Mouse (Mus musculus) CH12.LX (cell line): ENCODE data around the gene Mrpl22. TPM values are rescaled to one million over a fixed set of nuclear protein-coding genes. Genes with fewer than 3 reads are reported as not detected.

Experiments
- DNase-seq: peaks from one replicate; pipeline ENCODE4 v3.0.0-alpha.2; 2013; ENCODE audit errors: extremely low read depth
- H3K27ac ChIP-seq: 2 replicates; pipeline ENCODE4 v1.5.1; 2012; ENCODE audit warnings: low read depth, mild to moderate bottlenecking, control low read depth, moderate library complexity; ENCODE audit not compliant: insufficient read depth
- H3K27me3 ChIP-seq: replicated peaks from 2 replicates; pipeline ENCODE3; 2012; ENCODE audit warnings: inconsistent platforms
- H3K36me3 ChIP-seq, 2 experiments: replicated peaks in 1 of 2; 2 replicates each; pipeline versions ENCODE3 to v1.6.1; 2012; ENCODE audit warnings: inconsistent platforms in 1 of 2, low read length in 1 of 2, mild to moderate bottlenecking in 1 of 2, mixed read lengths in 1 of 2, moderate library complexity in 1 of 2; ENCODE audit not compliant: control insufficient read depth in 1 of 2, insufficient read depth in 1 of 2
- H3K4me1 ChIP-seq, 2 experiments: 2 replicates each; pipeline ENCODE4 v1.6.1; 2012; ENCODE audit warnings: inconsistent platforms in 1 of 2, moderate library complexity in 1 of 2; ENCODE audit not compliant: insufficient read depth in 2 of 2, control insufficient read depth in 1 of 2
- H3K4me2 ChIP-seq: 2 replicates; pipeline ENCODE4 v1.6.1; 2012; ENCODE audit warnings: low read depth, mild to moderate bottlenecking, control low read depth; ENCODE audit not compliant: poor library complexity, insufficient read depth, severe bottlenecking
- H3K4me3 ChIP-seq, 3 experiments: fragments of 150-350 bp in 1 of 3; sonication (generic) in 1 of 3; replicated peaks in 1 of 3; 2 replicates each; pipeline versions ENCODE3 to v1.5.1; 2011 to 2012; ENCODE audit warnings: low read depth in 2 of 3, low read length in 2 of 3, mild to moderate bottlenecking in 2 of 3, moderate library complexity in 2 of 3, control low read depth in 1 of 3, improper control_type of control experiment in 1 of 3, inconsistent platforms in 1 of 3, mixed read lengths in 1 of 3; ENCODE audit not compliant: poor library complexity in 1 of 3
- H3K79me2 ChIP-seq: replicated peaks from 2 replicates; pipeline ENCODE4 v1.6.1; 2012; ENCODE audit warnings: mild to moderate bottlenecking, moderate library complexity; ENCODE audit not compliant: control insufficient read depth, poor library complexity, insufficient read depth, severe bottlenecking; ENCODE audit errors: extremely low read depth
- H3K9ac ChIP-seq: 2 replicates; pipeline ENCODE4 v1.6.1; 2012; ENCODE audit warnings: low read depth, mild to moderate bottlenecking, control low read depth, moderate library complexity; ENCODE audit not compliant: insufficient read depth
- H3K9me3 ChIP-seq: replicated peaks from 2 replicates; pipeline ENCODE3; 2012; ENCODE audit warnings: low read length, inconsistent platforms, mixed read lengths
- CHD2 ChIP-seq: IDR thresholded peaks from 2 replicates; pipeline ENCODE4 v1.6.1; 2011; ENCODE audit warnings: low read length, improper control_type of control experiment
- HCFC1 ChIP-seq: IDR thresholded peaks from 2 replicates; pipeline ENCODE4 v1.6.1; 2012; ENCODE audit warnings: low read depth, mild to moderate bottlenecking, inconsistent platforms, low read length, improper control_type of control experiment
- MAZ ChIP-seq: IDR thresholded peaks from 2 replicates; pipeline ENCODE4 v1.6.1; 2012; ENCODE audit warnings: low read depth, mild to moderate bottlenecking, inconsistent platforms, low read length, improper control_type of control experiment, moderate library complexity
- NRF1 ChIP-seq: IDR thresholded peaks from 2 replicates; pipeline ENCODE4 v1.6.1; 2014; ENCODE audit warnings: low read depth, mild to moderate bottlenecking, inconsistent platforms, low read length, improper control_type of control experiment, moderate library complexity
- POLR2A ChIP-seq: IDR thresholded peaks from 2 replicates; pipeline ENCODE4 v1.6.1; 2011; ENCODE audit warnings: low read depth, mild to moderate bottlenecking, improper control_type of control experiment, low read length
- RCOR1 ChIP-seq: conservative IDR thresholded peaks from 2 replicates; pipeline ENCODE4 v1.6.1; 2012; ENCODE audit warnings: low read depth, mild to moderate bottlenecking, inconsistent platforms, low read length, improper control_type of control experiment
- TBP ChIP-seq: conservative IDR thresholded peaks from 2 replicates; pipeline ENCODE4 v1.6.1; 2011; ENCODE audit warnings: low read depth, low read length, improper control_type of control experiment
- USF2 ChIP-seq: conservative IDR thresholded peaks from 2 replicates; pipeline ENCODE4 v1.6.1; 2011; ENCODE audit warnings: low read depth, low read length, improper control_type of control experiment
- ZMIZ1 ChIP-seq: IDR thresholded peaks from 2 replicates; pipeline ENCODE4 v1.6.1; 2012; ENCODE audit warnings: low read depth, mild to moderate bottlenecking, inconsistent platforms, low read length, improper control_type of control experiment
- ZNF384 ChIP-seq: IDR thresholded peaks from 2 replicates; pipeline ENCODE4 v1.6.1; 2012; ENCODE audit warnings: low read depth, low read length, improper control_type of control experiment, inconsistent platforms
- dilution Hi-C: fragments of 300-500 bp; cut with MboI; formaldehyde crosslinking; loops from 2 replicates; pipeline ENCODE4 v1.14.3; 2020; ENCODE audit warnings: low sequenced_read_pairs; ENCODE audit not compliant: extremely low pct_unique_long_range_greater_than_20kb, extremely low pct_ligation_motif_present
- in situ Hi-C: fragments of 300-500 bp; cut with MboI; formaldehyde crosslinking; loops from 3 replicates; pipeline ENCODE4 v1.14.3; 2019; ENCODE audit warnings: low sequenced_read_pairs, low pct_ligation_motif_present, low pct_unique_long_range_greater_than_20kb, mixed read lengths
- polyA plus RNA-seq: library from polyadenylated mRNA; unstranded; fragments of >175 nt; gene quantifications from 2 replicates; pipeline ENCODE4 v1.2.1, GENCODE M21; 2012; ENCODE audit warnings: low read depth; ENCODE audit not compliant: insufficient read length
- total RNA-seq, 2 experiments: library from RNA; depleted of rRNA; stranded (reverse); fragments of 300-350 nt in 1 of 2; fragments of >200 nt in 1 of 2; gene quantifications; 2 replicates each; pipeline ENCODE4 v1.2.3; 2012 to 2014

Gene Mrpl22
- total and polyA plus RNA-seq, 3 experiments, result 89.1 to 133 (median 115) TPM

GRCm38 (mm10) chr11:58146241-58146640 lies 25.2 kb upstream of the Mrpl22 start:
- H3K79me2 ChIP-seq, result no peaks in the 10 kb centered on the region; the same call in 1 of the 2 replicates
- H3K4me2 ChIP-seq, result no peak overlapping the region
- DNase-seq, result no peak
- H3K9me3 ChIP-seq, result peaks cover 2% of the 10 kb centered on the region
- peaks cover 11 to 23% of the 10 kb centered on the region in 2 experiments; a peak in 3 of 4 replicates for H3K4me1 ChIP-seq
- TF ChIP-seq POLR2A (no peak), ZNF384 (no peak)
- peaks cover 66 to 90% of the 10 kb centered on the region in 2 experiments for H3K36me3 ChIP-seq
- H3K9ac ChIP-seq, result no peak overlapping the region
- H3K27me3 ChIP-seq, result no peaks in the 10 kb centered on the region
- in situ Hi-C loops, result no loop called here
- dilution Hi-C loops, result no loop called here
- H3K27ac ChIP-seq, result no peak overlapping the region
- H3K4me3 ChIP-seq, result no peak overlapping the region

GRCm38 (mm10) chr11:58155458-58155857 lies 16.0 kb upstream of the Mrpl22 start:
- Histone ChIP-seq H3K9ac (no peak overlapping the region), H3K79me2 (no peaks in the 10 kb centered on the region; the same call in none of the 2 replicates), H3K9me3 (no peaks in the 10 kb centered on the region), H3K27ac (no peak overlapping the region), H3K27me3 (no peaks in the 10 kb centered on the region), H3K36me3 (peaks cover 79 to 91% of the 10 kb centered on the region in 2 experiments), H3K4me1 (no peaks in the 10 kb centered on the region), H3K4me3 (no peak overlapping the region), H3K4me2 (no peak overlapping the region)
- in situ Hi-C loops, result no loop called here
- no peak for TF ChIP-seq NRF1
- no peak for TF ChIP-seq HCFC1
- TF ChIP-seq MAZ, result no peak
- no peak for TF ChIP-seq ZMIZ1
- no peak for TF ChIP-seq TBP
- no peak for TF ChIP-seq RCOR1
- no peak for TF ChIP-seq ZNF384
- no peak for DNase-seq
- dilution Hi-C loops, result no loop called here

- Histone ChIP-seq H3K9ac (no peak overlapping the region), H3K4me1 (no peaks in the 10 kb centered on the region), H3K79me2 (no peaks in the 10 kb centered on the region; the same call in 1 of the 2 replicates), H3K4me3 (no peak overlapping the region), H3K27me3 (no peaks in the 10 kb centered on the region), H3K9me3 (no peaks in the 10 kb centered on the region), H3K27ac (no peak overlapping the region), H3K36me3 (peaks cover 78 to 92% of the 10 kb centered on the region in 2 experiments), H3K4me2 (no peak overlapping the region)
- dilution Hi-C loops (no loop called here), in situ Hi-C loops (no loop called here)
- TF ChIP-seq CHD2 (no peak), USF2 (no peak)
- no peak for DNase-seq
Observed at GRCm38 (mm10) chr11:58156871-58157270, 14.6 kb upstream of the Mrpl22 start.
